Mouse (Mus musculus): ENCODE data around the gene C8g.

DNA sequence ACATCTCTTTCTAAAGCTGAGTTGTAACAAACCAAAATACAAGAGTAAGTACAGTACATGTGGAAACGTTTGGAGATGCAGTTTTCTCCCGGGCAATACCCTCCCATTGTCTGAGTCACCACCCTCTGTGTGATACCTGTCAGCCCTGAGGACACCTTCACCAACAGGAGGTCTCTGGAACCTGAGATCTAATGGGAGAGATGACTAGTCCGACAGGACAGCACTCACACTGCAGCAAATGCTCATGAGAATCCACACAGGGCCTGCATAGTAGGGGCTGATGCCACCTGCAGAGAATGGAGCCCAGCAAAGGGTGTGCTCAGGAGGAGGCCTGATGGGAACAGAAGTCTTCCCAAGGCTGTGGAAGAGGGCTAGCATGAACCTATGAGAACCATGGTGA lies 40.1 kb downstream of the C8g start:
- no peak for TF ChIP-seq POLR2A (IDR thresholded peaks at IDR 0.05; ENCODE audit: borderline replicate concordance, low read depth, low read length)
- TF ChIP-seq CTCF (IDR thresholded peaks at IDR 0.05; ENCODE audit: low read depth, low read length), result no peak

All from bone marrow macrophage, adult 2 months (primary cell).